Mouse (Mus musculus): Measurements from ENCODE around the gene Lrp6.

The Lrp6 gene

GRCm38 (mm10) chr6:134575288-134575741, 8.6 kb upstream of the Lrp6 start:
- no peak for DNase-seq (ENCODE audit: extremely low spot score, low spot score)

GRCm38 (mm10) chr6:134567986-134568556, 1.3 kb upstream of the Lrp6 start:
- peak; percentile 22 for DNase-seq (ENCODE audit: extremely low spot score, low spot score)

- no peak for DNase-seq (ENCODE audit: extremely low spot score, low spot score)
These were observed 432 bp downstream of the Lrp6 start for GRCm38 (mm10) chr6:134566248-134566817.

GRCm38 (mm10) chr6:134565606-134566247, 1.0 kb downstream of the Lrp6 start:
- DNase-seq (ENCODE audit: extremely low spot score, low spot score): peak; percentile 50

- DNase-seq (ENCODE audit: extremely low spot score, low spot score): no peak
These were observed 2.2 kb downstream of the Lrp6 start for GRCm38 (mm10) chr6:134564539-134564938.

- no peak for DNase-seq (ENCODE audit: extremely low spot score, low spot score)
These were observed 7.1 kb downstream of the Lrp6 start for GRCm38 (mm10) chr6:134559635-134560034.

- DNase-seq (ENCODE audit: extremely low spot score, low spot score): no peak
These were observed 8.1 kb downstream of the Lrp6 start for GRCm38 (mm10) chr6:134558546-134559129.

- DNase-seq (ENCODE audit: extremely low spot score, low spot score): no peak
These were observed 9.7 kb downstream of the Lrp6 start for GRCm38 (mm10) chr6:134557043-134557442.

- no peak for DNase-seq (ENCODE audit: extremely low spot score, low spot score)
These were observed 10.4 kb downstream of the Lrp6 start for GRCm38 (mm10) chr6:134556185-134556950.

GRCm38 (mm10) chr6:134555178-134555577, 11.6 kb downstream of the Lrp6 start:
- no peak for DNase-seq (ENCODE audit: extremely low spot score, low spot score)

GRCm38 (mm10) chr6:134554230-134554629, 12.5 kb downstream of the Lrp6 start:
- no peak for DNase-seq (ENCODE audit: extremely low spot score, low spot score)

- DNase-seq (ENCODE audit: extremely low spot score, low spot score): no peak
These were observed 15.8 kb downstream of the Lrp6 start for GRCm38 (mm10) chr6:134551007-134551406.

- DNase-seq (ENCODE audit: extremely low spot score, low spot score): no peak
These were observed 16.4 kb downstream of the Lrp6 start for GRCm38 (mm10) chr6:134550396-134550795.

GRCm38 (mm10) chr6:134544843-134545242, 21.9 kb downstream of the Lrp6 start:
- DNase-seq (ENCODE audit: extremely low spot score, low spot score): no peak

GRCm38 (mm10) chr6:134544093-134544492, 22.7 kb downstream of the Lrp6 start:
- no peak for DNase-seq (ENCODE audit: extremely low spot score, low spot score)

- DNase-seq (ENCODE audit: extremely low spot score, low spot score): no peak
These were observed 23.2 kb downstream of the Lrp6 start for GRCm38 (mm10) chr6:134543607-134544006.

- no peak for DNase-seq (ENCODE audit: extremely low spot score, low spot score)
These were observed 24.4 kb downstream of the Lrp6 start for GRCm38 (mm10) chr6:134542374-134542773.

GRCm38 (mm10) chr6:134540161-134540560, 26.6 kb downstream of the Lrp6 start:
- no peak for DNase-seq (ENCODE audit: extremely low spot score, low spot score)

GRCm38 (mm10) chr6:134539459-134539858, 27.3 kb downstream of the Lrp6 start:
- DNase-seq (ENCODE audit: extremely low spot score, low spot score): no peak

- DNase-seq (ENCODE audit: extremely low spot score, low spot score): no peak
These were observed 28.0 kb downstream of the Lrp6 start for GRCm38 (mm10) chr6:134538805-134539204.

GRCm38 (mm10) chr6:134537461-134538117, 29.2 kb downstream of the Lrp6 start:
- no peak for DNase-seq (ENCODE audit: extremely low spot score, low spot score)
